Mouse (Mus musculus): ENCODE data around the gene Dvl1. TPM values are rescaled to one million over a fixed set of nuclear protein-coding genes. Genes with fewer than 3 reads are reported as not detected.

The Dvl1 gene
- total and polyA plus RNA-seq, 3 experiments: 23.9 to 55.1 (median 25.8) TPM

- Histone ChIP-seq H3K4me2 (ENCODE audit: insufficient read depth, low read depth, poor library complexity, severe bottlenecking) (peak overlapping the region; percentile 90; the same call in 1 of the 2 replicates), H3K4me1 (ENCODE audit: control insufficient read depth in 1 of 2, insufficient read depth in 2 of 2) (peaks cover 17 to 54% of the 10 kb centered on the region in 2 experiments), H3K27ac (ENCODE audit: insufficient read depth, low read depth) (no peak overlapping the region)
Measured at GRCm38 (mm10) chr4:155849391-155849790, 2.2 kb downstream of the Dvl1 start.

GRCm38 (mm10) chr4:155849792-155850451, 2.7 kb downstream of the Dvl1 start:
- Histone ChIP-seq H3K4me2 (ENCODE audit: insufficient read depth, low read depth, poor library complexity, severe bottlenecking) (no peak overlapping the region), H3K4me3 (replicated peaks in 1 of 3; ENCODE audit: low read depth in 2 of 3, low read length in 2 of 3, poor library complexity in 1 of 3) (no peak overlapping the region), H3K27me3 (replicated peaks) (no peaks in the 10 kb centered on the region), H3K27ac (ENCODE audit: insufficient read depth, low read depth) (no peak overlapping the region), H3K36me3 (replicated peaks in 1 of 2; ENCODE audit: control insufficient read depth in 1 of 2, insufficient read depth in 1 of 2, low read length in 1 of 2) (peaks cover 17 to 42% of the 10 kb centered on the region in 2 experiments), H3K9me3 (replicated peaks; ENCODE audit: low read length) (no peaks in the 10 kb centered on the region), H3K4me1 (ENCODE audit: control insufficient read depth in 1 of 2, insufficient read depth in 2 of 2) (peaks cover 17 to 54% of the 10 kb centered on the region in 2 experiments), H3K9ac (ENCODE audit: insufficient read depth, low read depth) (no peak overlapping the region), H3K79me2 (replicated peaks; ENCODE audit: control insufficient read depth, extremely low read depth, insufficient read depth, poor library complexity, severe bottlenecking) (peaks cover 19% of the 10 kb centered on the region)
- no peak for DNase-seq (ENCODE audit: extremely low read depth)
- in situ Hi-C loops (cut with MboI; ENCODE audit: low pct_ligation_motif_present, low pct_unique_long_range_greater_than_20kb, low sequenced_read_pairs) (no loop called here), dilution Hi-C loops (cut with MboI; ENCODE audit: extremely low pct_ligation_motif_present, extremely low pct_unique_long_range_greater_than_20kb, low sequenced_read_pairs) (no loop called here)
- TF ChIP-seq TBP (conservative IDR thresholded peaks at IDR 0.05; ENCODE audit: low read depth, low read length) (no peak), USF1 (IDR thresholded peaks at IDR 0.05; ENCODE audit: low read depth, low read length) (no peak), JUN (IDR thresholded peaks at IDR 0.05; ENCODE audit: insufficient read depth, low read depth, low read length) (no peak), HCFC1 (IDR thresholded peaks at IDR 0.05; ENCODE audit: low read depth, low read length) (no peak), TCF12 (IDR thresholded peaks at IDR 0.05; ENCODE audit: low read depth, low read length) (no peak), RAD21 (IDR thresholded peaks at IDR 0.05; ENCODE audit: low read depth, low read length) (no peak), RCOR1 (conservative IDR thresholded peaks at IDR 0.05; ENCODE audit: low read depth, low read length) (no peak), MEF2A (IDR thresholded peaks at IDR 0.05; ENCODE audit: borderline replicate concordance, low read depth, low read length) (no peak), MYC (IDR thresholded peaks at IDR 0.05; ENCODE audit: low read depth, low read length) (no peak), KAT2A (IDR thresholded peaks at IDR 0.05; ENCODE audit: insufficient replicate concordance, low read length) (no peak), CHD1 (IDR thresholded peaks at IDR 0.05; ENCODE audit: low read depth, low read length) (no peak), ELF1 (IDR thresholded peaks at IDR 0.05; ENCODE audit: low read depth, low read length) (no peak), MXI1 (IDR thresholded peaks at IDR 0.05; ENCODE audit: low read depth, low read length) (no peak), JUND (conservative IDR thresholded peaks at IDR 0.05; ENCODE audit: low read depth, low read length) (no peak), EP300 (IDR thresholded peaks at IDR 0.05; ENCODE audit: low read length) (no peak), CTCF (conservative IDR thresholded peaks at IDR 0.05 in 1 of 2, IDR thresholded peaks at IDR 0.05 in 1 of 2; ENCODE audit: low read depth in 2 of 2, low read length in 2 of 2) (no peak), ZMIZ1 (IDR thresholded peaks at IDR 0.05; ENCODE audit: low read depth, low read length) (no peak), POLR2AphosphoS2 (IDR thresholded peaks at IDR 0.05; ENCODE audit: low read depth, low read length) (no peak), SMC3 (IDR thresholded peaks at IDR 0.05; ENCODE audit: low read depth, low read length) (no peak)

More at GRCm38 (mm10) chr4:155849391-155849790, 2.2 kb downstream of the Dvl1 start:
- TF ChIP-seq ZKSCAN1 (IDR thresholded peaks at IDR 0.05; ENCODE audit: borderline replicate concordance, low read depth, low read length): no peak
- no peak for TF ChIP-seq TCF12 (IDR thresholded peaks at IDR 0.05; ENCODE audit: low read depth, low read length)
- no peak for TF ChIP-seq JUND (conservative IDR thresholded peaks at IDR 0.05; ENCODE audit: low read depth, low read length)
- no peak overlapping the region for H3K4me3 ChIP-seq (replicated peaks in 1 of 3; ENCODE audit: low read depth in 2 of 3, low read length in 2 of 3, poor library complexity in 1 of 3)
- peaks cover 11 to 37% of the 10 kb centered on the region in 2 experiments for H3K36me3 ChIP-seq (replicated peaks in 1 of 2; ENCODE audit: control insufficient read depth in 1 of 2, insufficient read depth in 1 of 2, low read length in 1 of 2)
- no peak for DNase-seq (ENCODE audit: extremely low read depth)
- in situ Hi-C loops (cut with MboI; ENCODE audit: low pct_ligation_motif_present, low pct_unique_long_range_greater_than_20kb, low sequenced_read_pairs) (no loop called here), dilution Hi-C loops (cut with MboI; ENCODE audit: extremely low pct_ligation_motif_present, extremely low pct_unique_long_range_greater_than_20kb, low sequenced_read_pairs) (no loop called here)
- H3K9me3 ChIP-seq (replicated peaks; ENCODE audit: low read length): no peaks in the 10 kb centered on the region
- no peaks in the 10 kb centered on the region for H3K27me3 ChIP-seq (replicated peaks)
- H3K79me2 ChIP-seq (replicated peaks; ENCODE audit: control insufficient read depth, extremely low read depth, insufficient read depth, poor library complexity, severe bottlenecking): peaks cover 19% of the 10 kb centered on the region
- H3K9ac ChIP-seq (ENCODE audit: insufficient read depth, low read depth): no peak overlapping the region

Data from CH12.LX (cell line).